Mouse (Mus musculus) forebrain, embryonic 15.5 days (tissue): ENCODE results near the gene Tmcc1. TPM values are rescaled to one million over a fixed set of nuclear protein-coding genes. Genes with fewer than 3 reads are reported as not detected.
"Not testable (repeated sequence)": the region's sequence is repeated elsewhere in the genome, so short reads cannot be mapped to it uniquely, and the experiment has no call there.

Experiments
- ATAC-seq: fragments of 200-750 bp; cut with Nextera tagmentation; replicated peaks from 2 replicates; pipeline ENCODE4 v1.8.0; 2017; ENCODE audit warnings: mild to moderate bottlenecking, moderate TSS enrichment, moderate library complexity
- H3K27ac ChIP-seq: fragments of 300-500 bp; sonication (generic); replicated peaks from 2 replicates; pipeline ENCODE4 v1.5.1; 2015; ENCODE audit warnings: mild to moderate bottlenecking, inconsistent platforms
- H3K27me3 ChIP-seq: fragments of 300-500 bp; sonication (generic); 2 replicates; pipeline ENCODE4 v1.6.1; 2015; ENCODE audit warnings: inconsistent platforms
- H3K36me3 ChIP-seq: fragments of 300-500 bp; sonication (generic); 2 replicates; pipeline ENCODE4 v1.6.1; 2015; ENCODE audit warnings: mild to moderate bottlenecking, inconsistent platforms
- H3K4me1 ChIP-seq: fragments of 300-500 bp; sonication (generic); 2 replicates; pipeline ENCODE4 v1.6.1; 2015; ENCODE audit warnings: inconsistent platforms
- H3K4me2 ChIP-seq: fragments of 300-500 bp; sonication (generic); replicated peaks from 2 replicates; pipeline ENCODE4 v1.6.1; 2015; ENCODE audit warnings: mild to moderate bottlenecking, inconsistent platforms
- H3K4me3 ChIP-seq: fragments of 300-500 bp; sonication (generic); 2 replicates; pipeline ENCODE4 v1.5.1; 2015; ENCODE audit warnings: mild to moderate bottlenecking, inconsistent platforms
- H3K9ac ChIP-seq: fragments of 300-500 bp; sonication (generic); replicated peaks from 2 replicates; pipeline ENCODE4 v1.6.1; 2015; ENCODE audit warnings: mild to moderate bottlenecking, inconsistent platforms
- H3K9me3 ChIP-seq: fragments of 300-500 bp; sonication (generic); 2 replicates; pipeline ENCODE4 v1.6.1; 2016; ENCODE audit warnings: inconsistent platforms
- WGBS: fragments of 180-500 bp; shearing (Covaris S2); methylation state at CpG from one replicate; pipeline ENCODE4 v1.1.7; 2015; ENCODE audit warnings: mixed read lengths; 5-methylcytosine and 5-hydroxymethylcytosine counted together
- polyA plus RNA-seq: library from polyadenylated mRNA; unstranded; fragments of >200 nt; fragmentation: Nextera tagmentation; extraction: Ambion mirVana; gene quantifications from 2 replicates; pipeline ENCODE4 v1.2.1, GENCODE M21; 2015

The Tmcc1 gene
- polyA plus RNA-seq, 1 experiment from 2014 or later: 36.5 TPM

- H3K36me3 ChIP-seq: no peaks in the 10 kb centered on the region
- H3K4me1 ChIP-seq: peaks cover 15% of the 10 kb centered on the region
- no peak overlapping the region for H3K27ac ChIP-seq
- no peaks in the 10 kb centered on the region for H3K27me3 ChIP-seq
- WGBS: 95% methylated on average over 3 of the region's 3 CpGs
- H3K4me2 ChIP-seq: no peak overlapping the region
- no peak overlapping the region for H3K9ac ChIP-seq
- no peak for ATAC-seq
- no peaks in the 10 kb centered on the region for H3K9me3 ChIP-seq
- H3K4me3 ChIP-seq: no peak overlapping the region
Measured at GRCm38 (mm10) chr6:116070558-116070957, 122.7 kb downstream of the Tmcc1 start.

- WGBS: 27% methylated on average over 1 of the region's 1 CpGs
- H3K27me3 ChIP-seq: no peaks in the 10 kb centered on the region
Measured at GRCm38 (mm10) chr6:116063516-116063915, 129.8 kb downstream of the Tmcc1 start.

GRCm38 (mm10) chr6:116059542-116059941 is 133.7 kb downstream of the Tmcc1 start:
- not testable (repeated sequence) for ATAC-seq, H3K9ac ChIP-seq, H3K27ac ChIP-seq, H3K4me2 ChIP-seq, H3K36me3 ChIP-seq, H3K27me3 ChIP-seq, H3K9me3 ChIP-seq, H3K4me3 ChIP-seq
- H3K4me1 ChIP-seq: peaks cover 37% of the 10 kb centered on the region

More at GRCm38 (mm10) chr6:116063516-116063915, 129.8 kb downstream of the Tmcc1 start:
- H3K4me1 ChIP-seq: peaks cover 5% of the 10 kb centered on the region; the same call in 1 of the 2 replicates
- no peaks in the 10 kb centered on the region for H3K9me3 ChIP-seq
- no peak overlapping the region for H3K4me3 ChIP-seq
- H3K4me2 ChIP-seq: no peak overlapping the region
- no peaks in the 10 kb centered on the region for H3K36me3 ChIP-seq
- H3K9ac ChIP-seq: no peak overlapping the region
- no peak for ATAC-seq
- H3K27ac ChIP-seq: no peak overlapping the region

GRCm38 (mm10) chr6:116058541-116059300 is 134.6 kb downstream of the Tmcc1 start:
- H3K9ac ChIP-seq: no peak overlapping the region
- peaks cover 45% of the 10 kb centered on the region for H3K4me1 ChIP-seq
- ATAC-seq: no peak
- no peak overlapping the region for H3K4me2 ChIP-seq
- no peaks in the 10 kb centered on the region for H3K36me3 ChIP-seq
- 66% methylated on average over 3 of the region's 3 CpGs for WGBS
- H3K27ac ChIP-seq: no peak overlapping the region; the same call in 1 of the 2 replicates
- H3K27me3 ChIP-seq: no peaks in the 10 kb centered on the region
- no peak overlapping the region for H3K4me3 ChIP-seq
- H3K9me3 ChIP-seq: no peaks in the 10 kb centered on the region

GRCm38 (mm10) chr6:116056676-116057264 is 136.5 kb downstream of the Tmcc1 start:
- no peaks in the 10 kb centered on the region for H3K9me3 ChIP-seq
- peak; percentile 84 for ATAC-seq
- H3K36me3 ChIP-seq: no peaks in the 10 kb centered on the region
- H3K9ac ChIP-seq: peak overlapping the region; percentile 49
- peaks cover 56% of the 10 kb centered on the region for H3K4me1 ChIP-seq
- no peaks in the 10 kb centered on the region for H3K27me3 ChIP-seq
- H3K27ac ChIP-seq: peak overlapping the region; percentile 94
- 7% methylated on average over 13 of the region's 13 CpGs for WGBS
- H3K4me3 ChIP-seq: peak overlapping the region; percentile 42
- peak overlapping the region; percentile 45 for H3K4me2 ChIP-seq

GRCm38 (mm10) chr6:116055766-116056165 is 137.5 kb downstream of the Tmcc1 start:
- Histone ChIP-seq H3K4me3 (peak overlapping the region; percentile 42), H3K27ac (peak overlapping the region; percentile 94), H3K36me3 (no peaks in the 10 kb centered on the region), H3K4me2 (peak overlapping the region; percentile 45), H3K9ac (no peak overlapping the region), H3K4me1 (peaks cover 61% of the 10 kb centered on the region), H3K27me3 (no peaks in the 10 kb centered on the region), H3K9me3 (no peaks in the 10 kb centered on the region)
- WGBS: 73% methylated on average over 2 of the region's 2 CpGs
- ATAC-seq: no peak

- Histone ChIP-seq H3K4me3 (peak overlapping the region; percentile 29), H3K36me3 (no peaks in the 10 kb centered on the region), H3K9ac (no peak overlapping the region), H3K27ac (peak overlapping the region; percentile 92), H3K4me2 (peak overlapping the region; percentile 46), H3K4me1 (peaks cover 68% of the 10 kb centered on the region), H3K9me3 (no peaks in the 10 kb centered on the region), H3K27me3 (no peaks in the 10 kb centered on the region)
- peak; percentile 69 for ATAC-seq
- 31% methylated on average over 1 of the region's 1 CpGs for WGBS
Measured at GRCm38 (mm10) chr6:116055001-116055471, 138.2 kb downstream of the Tmcc1 start.

- H3K27ac ChIP-seq: no peak overlapping the region
- WGBS: 68% methylated on average over 1 of the region's 1 CpGs
- ATAC-seq: no peak
Measured at GRCm38 (mm10) chr6:116047896-116048295, 145.4 kb downstream of the Tmcc1 start.

GRCm38 (mm10) chr6:116047366-116047765 is 145.9 kb downstream of the Tmcc1 start:
- no peaks in the 10 kb centered on the region for H3K27me3 ChIP-seq
- H3K27ac ChIP-seq: no peak overlapping the region
- peaks cover 9% of the 10 kb centered on the region for H3K36me3 ChIP-seq
- ATAC-seq: no peak
- peaks cover 3% of the 10 kb centered on the region; the same call in 1 of the 2 replicates for H3K9me3 ChIP-seq
- H3K9ac ChIP-seq: no peak overlapping the region
- WGBS: 68% methylated on average over 3 of the region's 3 CpGs
- peaks cover 35% of the 10 kb centered on the region for H3K4me1 ChIP-seq
- no peak overlapping the region for H3K4me3 ChIP-seq
- no peak overlapping the region for H3K4me2 ChIP-seq

More at GRCm38 (mm10) chr6:116047896-116048295, 145.4 kb downstream of the Tmcc1 start:
- H3K4me1 ChIP-seq: peaks cover 38% of the 10 kb centered on the region
- H3K9me3 ChIP-seq: no peaks in the 10 kb centered on the region
- no peaks in the 10 kb centered on the region for H3K27me3 ChIP-seq
- peaks cover 4% of the 10 kb centered on the region for H3K36me3 ChIP-seq
- H3K4me2 ChIP-seq: no peak overlapping the region
- no peak overlapping the region for H3K4me3 ChIP-seq
- H3K9ac ChIP-seq: no peak overlapping the region

GRCm38 (mm10) chr6:116044039-116044438 is 149.2 kb downstream of the Tmcc1 start:
- H3K9me3 ChIP-seq: peaks cover 3% of the 10 kb centered on the region; the same call in 1 of the 2 replicates
- H3K9ac ChIP-seq: no peak overlapping the region
- H3K27me3 ChIP-seq: no peaks in the 10 kb centered on the region
- no peak for ATAC-seq
- no peak overlapping the region for H3K4me2 ChIP-seq
- H3K27ac ChIP-seq: no peak overlapping the region
- no peak overlapping the region for H3K4me3 ChIP-seq
- WGBS: 69% methylated on average over 2 of the region's 2 CpGs
- H3K4me1 ChIP-seq: peaks cover 15% of the 10 kb centered on the region; the same call in 1 of the 2 replicates
- H3K36me3 ChIP-seq: peaks cover 9% of the 10 kb centered on the region

GRCm38 (mm10) chr6:116038222-116038621 is 155.1 kb downstream of the Tmcc1 start:
- H3K4me2 ChIP-seq: no peak overlapping the region
- no peaks in the 10 kb centered on the region for H3K27me3 ChIP-seq
- peaks cover 17% of the 10 kb centered on the region; the same call in 1 of the 2 replicates for H3K4me1 ChIP-seq
- ATAC-seq: no peak
- no peak overlapping the region for H3K9ac ChIP-seq
- H3K9me3 ChIP-seq: peaks cover 3% of the 10 kb centered on the region; the same call in 1 of the 2 replicates
- H3K4me3 ChIP-seq: no peak overlapping the region
- H3K27ac ChIP-seq: no peak overlapping the region
- H3K36me3 ChIP-seq: peaks cover 9% of the 10 kb centered on the region
- 91% methylated on average over 2 of the region's 2 CpGs for WGBS

- no peak for ATAC-seq
Measured at GRCm38 (mm10) chr6:116037281-116037831, 155.9 kb downstream of the Tmcc1 start.

More at GRCm38 (mm10) chr6:116037281-116037831, 155.9 kb downstream of the Tmcc1 start:
- Histone ChIP-seq H3K4me1 (peaks cover 17% of the 10 kb centered on the region; the same call in 1 of the 2 replicates), H3K4me2 (no peak overlapping the region), H3K4me3 (no peak overlapping the region), H3K9ac (no peak overlapping the region), H3K36me3 (no peaks in the 10 kb centered on the region), H3K27ac (no peak overlapping the region), H3K9me3 (no peaks in the 10 kb centered on the region), H3K27me3 (no peaks in the 10 kb centered on the region)
- WGBS: 90% methylated on average over 5 of the region's 5 CpGs
